Mouse (Mus musculus) stomach, postnatal 0 days (tissue): Measurements from ENCODE around the gene Eomes.

Source experiments
- CTCF ChIP-seq: IDR thresholded peaks from 2 replicates; pipeline ENCODE4 v1.5.1; 2016; ENCODE audit warnings: antibody characterized with exemption, low read depth, mild to moderate bottlenecking, moderate library complexity
- EP300 ChIP-seq: optimal IDR thresholded peaks from 2 replicates; pipeline ENCODE3; 2016; ENCODE audit warnings: antibody characterized with exemption

GRCm38 (mm10) chr9:118471296-118471695 is 6.7 kb upstream of the Eomes start:
- TF ChIP-seq CTCF, result no peak
- no peak for TF ChIP-seq EP300
